Mouse (Mus musculus) MEL (cell line): ENCODE measurements around the gene Epn3. TPM values are rescaled to one million over a fixed set of nuclear protein-coding genes. Genes with fewer than 3 reads are reported as not detected.

Source experiments
- DNase-seq: peaks from one replicate; pipeline ENCODE4 v3.0.0; 2011; ENCODE audit warnings: low read depth, low spot score
- H3K27ac ChIP-seq: 2 replicates; pipeline ENCODE4 v1.5.1; 2012; ENCODE audit warnings: low read depth, mild to moderate bottlenecking, control low read depth, low read length, moderate library complexity; ENCODE audit not compliant: control insufficient read depth
- H3K27me3 ChIP-seq, 2 experiments: fragments of 150-350 bp in 1 of 2; sonication (generic) in 1 of 2; 2 replicates each; pipeline ENCODE4 v1.6.1; 2012; ENCODE audit warnings: low read length in 2 of 2, mild to moderate bottlenecking in 2 of 2, improper control_type of control experiment in 1 of 2, moderate library complexity in 1 of 2; ENCODE audit not compliant: insufficient read depth in 2 of 2, control insufficient read depth in 1 of 2
- H3K36me3 ChIP-seq, 2 experiments: 2 replicates each; pipeline ENCODE4 v1.6.1; 2012 to 2014; ENCODE audit warnings: low read length in 2 of 2, improper control_type of control experiment in 1 of 2, inconsistent platforms in 1 of 2, mild to moderate bottlenecking in 1 of 2; ENCODE audit not compliant: insufficient read depth in 2 of 2, control insufficient read depth in 1 of 2
- H3K4me1 ChIP-seq, 2 experiments: fragments of 150-350 bp in 1 of 2; sonication (generic) in 1 of 2; 2 replicates each; pipeline ENCODE4 v1.6.1; 2012; ENCODE audit warnings: low read length in 2 of 2, improper control_type of control experiment in 1 of 2, mild to moderate bottlenecking in 1 of 2; ENCODE audit not compliant: insufficient read depth in 2 of 2, control insufficient read depth in 1 of 2
- H3K4me3 ChIP-seq, 2 experiments: fragments of 150-350 bp in 1 of 2; sonication (generic) in 1 of 2; 2 replicates each; pipeline ENCODE4 v1.5.1; 2012; ENCODE audit warnings: low read depth in 2 of 2, low read length in 2 of 2, mild to moderate bottlenecking in 2 of 2, moderate library complexity in 2 of 2, control low read depth in 1 of 2, improper control_type of control experiment in 1 of 2; ENCODE audit not compliant: control insufficient read depth in 1 of 2, insufficient read depth in 1 of 2
- H3K79me2 ChIP-seq: 2 replicates; pipeline ENCODE4 v1.6.1; 2012; ENCODE audit warnings: mild to moderate bottlenecking, low read length, moderate library complexity; ENCODE audit not compliant: control insufficient read depth, poor library complexity, insufficient read depth
- H3K9ac ChIP-seq: 2 replicates; pipeline ENCODE4 v1.6.1; 2012; ENCODE audit warnings: low read depth, mild to moderate bottlenecking, control low read depth, low read length, moderate library complexity; ENCODE audit not compliant: control insufficient read depth, poor library complexity, severe bottlenecking
- H3K9me3 ChIP-seq: fragments of 150-350 bp; sonication (generic); replicated peaks from 2 replicates; pipeline ENCODE4 v1.6.1; 2012; ENCODE audit warnings: mild to moderate bottlenecking, low read length, improper control_type of control experiment, moderate library complexity; ENCODE audit not compliant: insufficient read depth
- BHLHE40 ChIP-seq: IDR thresholded peaks from 2 replicates; pipeline ENCODE4 v1.6.1; 2012; ENCODE audit warnings: low read depth, mild to moderate bottlenecking, inconsistent platforms, low read length, improper control_type of control experiment, borderline replicate concordance
- CHD1 ChIP-seq: IDR thresholded peaks from 2 replicates; pipeline ENCODE4 v1.6.1; 2012; ENCODE audit warnings: low read depth, mild to moderate bottlenecking, inconsistent platforms, low read length, improper control_type of control experiment
- CHD2 ChIP-seq: IDR thresholded peaks from 2 replicates; pipeline ENCODE4 v1.6.1; 2011; ENCODE audit warnings: low read length, improper control_type of control experiment
- CTCF ChIP-seq, 3 experiments: IDR thresholded peaks in 2 of 3; conservative IDR thresholded peaks in 1 of 3; 2 replicates each; pipeline ENCODE4 v1.5.1; 2011 to 2012; ENCODE audit warnings: low read length in 3 of 3, low read depth in 2 of 3, mild to moderate bottlenecking in 2 of 3, improper control_type of control experiment in 1 of 3, inconsistent platforms in 1 of 3, mixed read lengths in 1 of 3, moderate library complexity in 1 of 3; ENCODE audit not compliant: control insufficient read depth in 1 of 3, insufficient read depth in 1 of 3, poor library complexity in 1 of 3, severe bottlenecking in 1 of 3
- E2F4 ChIP-seq: IDR thresholded peaks from 2 replicates; pipeline ENCODE4 v1.6.1; 2011; ENCODE audit warnings: low read depth, low read length, improper control_type of control experiment, borderline replicate concordance
- ELF1 ChIP-seq: IDR thresholded peaks from 2 replicates; pipeline ENCODE4 v1.6.1; 2014; ENCODE audit warnings: low read depth, mild to moderate bottlenecking, inconsistent platforms, low read length, improper control_type of control experiment, moderate library complexity
- ETS1 ChIP-seq: IDR thresholded peaks from 2 replicates; pipeline ENCODE4 v1.6.1; 2012; ENCODE audit warnings: low read depth, mild to moderate bottlenecking, inconsistent platforms, low read length, improper control_type of control experiment, moderate library complexity
- GATA1 ChIP-seq: IDR thresholded peaks from 2 replicates; pipeline ENCODE4 v1.6.1; 2011; ENCODE audit warnings: low read depth, low read length, improper control_type of control experiment
- HCFC1 ChIP-seq: IDR thresholded peaks from 2 replicates; pipeline ENCODE4 v1.6.1; 2012; ENCODE audit warnings: low read depth, mild to moderate bottlenecking, inconsistent platforms, low read length, improper control_type of control experiment, moderate library complexity
- JUND ChIP-seq: IDR thresholded peaks from 2 replicates; pipeline ENCODE4 v1.6.1; 2011; ENCODE audit warnings: low read depth, mild to moderate bottlenecking, improper control_type of control experiment, low read length
- KAT2A ChIP-seq: conservative IDR thresholded peaks from 2 replicates; pipeline ENCODE4 v1.6.1; 2012; ENCODE audit warnings: low read depth, low read length, improper control_type of control experiment, inconsistent platforms
- MAZ ChIP-seq: IDR thresholded peaks from 2 replicates; pipeline ENCODE4 v1.6.1; 2012; ENCODE audit warnings: low read depth, mild to moderate bottlenecking, inconsistent platforms, low read length, improper control_type of control experiment
- MEF2A ChIP-seq: IDR thresholded peaks from 2 replicates; pipeline ENCODE4 v1.6.1; 2014; ENCODE audit warnings: low read depth, mild to moderate bottlenecking, inconsistent platforms, low read length, improper control_type of control experiment; ENCODE audit not compliant: poor library complexity, insufficient replicate concordance, severe bottlenecking; ENCODE audit errors: extremely low read depth
- MYC ChIP-seq: IDR thresholded peaks from 2 replicates; pipeline ENCODE4 v1.6.1; 2011; ENCODE audit warnings: low read depth, mild to moderate bottlenecking, low read length, improper control_type of control experiment, moderate library complexity
- NRF1 ChIP-seq: IDR thresholded peaks from 2 replicates; pipeline ENCODE4 v1.6.1; 2014; ENCODE audit warnings: low read depth, mild to moderate bottlenecking, inconsistent platforms, low read length, improper control_type of control experiment, moderate library complexity; ENCODE audit not compliant: poor library complexity, insufficient read depth, severe bottlenecking
- POLR2AphosphoS2 ChIP-seq: IDR thresholded peaks from 2 replicates; pipeline ENCODE4 v1.6.1; 2011; ENCODE audit warnings: low read length, improper control_type of control experiment
- POLR2AphosphoS5 ChIP-seq: IDR thresholded peaks from 2 replicates; pipeline ENCODE4 v1.6.1; 2012; ENCODE audit warnings: low read depth, borderline replicate concordance, mild to moderate bottlenecking, inconsistent platforms, low read length, moderate library complexity, mixed read lengths
- RCOR1 ChIP-seq: IDR thresholded peaks from 2 replicates; pipeline ENCODE4 v1.6.1; 2012; ENCODE audit warnings: low read depth, mild to moderate bottlenecking, inconsistent platforms, low read length, improper control_type of control experiment
- SIN3A ChIP-seq: IDR thresholded peaks from 2 replicates; pipeline ENCODE4 v1.6.1; 2012; ENCODE audit warnings: low read length, improper control_type of control experiment, inconsistent platforms
- SMC3 ChIP-seq: IDR thresholded peaks from 2 replicates; pipeline ENCODE4 v1.6.1; 2011; ENCODE audit warnings: low read depth, low read length, improper control_type of control experiment
- TBP ChIP-seq: IDR thresholded peaks from 2 replicates; pipeline ENCODE4 v1.8.0; 2011; ENCODE audit warnings: low read depth, low read length, improper control_type of control experiment
- UBTF ChIP-seq: IDR thresholded peaks from 2 replicates; pipeline ENCODE4 v1.6.1; 2012; ENCODE audit warnings: low read depth, mild to moderate bottlenecking, inconsistent platforms, low read length, improper control_type of control experiment, moderate library complexity, borderline replicate concordance; ENCODE audit not compliant: insufficient read depth
- ZC3H11A ChIP-seq: IDR thresholded peaks from 2 replicates; pipeline ENCODE4 v1.6.1; 2012; ENCODE audit warnings: low read depth, mild to moderate bottlenecking, inconsistent platforms, low read length, improper control_type of control experiment
- ZMIZ1 ChIP-seq: IDR thresholded peaks from 2 replicates; pipeline ENCODE4 v1.6.1; 2012; ENCODE audit warnings: low read depth, mild to moderate bottlenecking, inconsistent platforms, low read length, improper control_type of control experiment, moderate library complexity
- ZNF384 ChIP-seq: IDR thresholded peaks from 2 replicates; pipeline ENCODE4 v1.6.1; 2012; ENCODE audit warnings: low read depth, mild to moderate bottlenecking, inconsistent platforms, low read length, improper control_type of control experiment
- polyA plus RNA-seq, 2 experiments: library from polyadenylated mRNA; stranded (reverse) in 1 of 2; unstranded in 1 of 2; fragments of >175 nt in 1 of 2; fragments of >200 nt in 1 of 2; gene quantifications; 2 replicates each; pipeline versions ENCODE4 v1.2.1 to v1.2.4; 2012; ENCODE audit warnings: low replicate concordance in 2 of 2, low read depth in 1 of 2; ENCODE audit not compliant: insufficient read length in 2 of 2, insufficient read depth in 1 of 2, missing spikeins in 1 of 2
- total RNA-seq: library from RNA; depleted of rRNA; stranded (reverse); fragments of 300-350 nt; gene quantifications from 2 replicates; pipeline ENCODE4 v1.2.3, GENCODE M21; 2012

The Epn3 gene
- total and polyA plus RNA-seq, 3 experiments: not detected

DNA sequence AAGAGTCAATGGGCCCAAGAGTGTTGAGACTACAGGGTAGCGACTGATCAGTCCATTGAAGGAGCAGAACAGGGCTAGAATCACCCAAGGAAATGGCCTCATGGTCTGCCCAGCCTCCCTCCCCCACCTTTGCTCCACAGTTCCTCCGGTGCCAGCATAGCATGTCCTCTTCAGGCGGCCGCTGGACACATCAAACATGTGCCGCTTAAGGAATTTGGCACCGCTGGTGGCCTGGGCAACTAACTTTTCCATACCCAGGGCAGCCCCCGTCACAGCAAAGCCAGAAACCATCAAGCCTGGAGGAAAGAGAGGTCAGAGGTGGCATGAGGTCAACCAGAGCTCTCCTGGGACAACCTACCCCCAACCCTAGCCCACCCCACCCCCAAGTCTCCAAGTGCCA is 17.8 kb downstream of the Epn3 start:
- Histone ChIP-seq H3K27ac (no peak overlapping the region), H3K9me3 (no peaks in the 10 kb centered on the region), H3K27me3 (peaks cover 6 to 22% of the 10 kb centered on the region in 2 experiments; a peak in 3 of 4 replicates), H3K4me3 (no peak overlapping the region), H3K9ac (no peak overlapping the region), H3K36me3 (no peaks in the 10 kb centered on the region), H3K79me2 (no peaks in the 10 kb centered on the region), H3K4me1 (no peaks in the 10 kb centered on the region)
- no peak for DNase-seq
- TF ChIP-seq UBTF (no peak), CHD1 (no peak), ZMIZ1 (no peak), ELF1 (no peak), RCOR1 (no peak), MEF2A (no peak), CHD2 (no peak)

DNA sequence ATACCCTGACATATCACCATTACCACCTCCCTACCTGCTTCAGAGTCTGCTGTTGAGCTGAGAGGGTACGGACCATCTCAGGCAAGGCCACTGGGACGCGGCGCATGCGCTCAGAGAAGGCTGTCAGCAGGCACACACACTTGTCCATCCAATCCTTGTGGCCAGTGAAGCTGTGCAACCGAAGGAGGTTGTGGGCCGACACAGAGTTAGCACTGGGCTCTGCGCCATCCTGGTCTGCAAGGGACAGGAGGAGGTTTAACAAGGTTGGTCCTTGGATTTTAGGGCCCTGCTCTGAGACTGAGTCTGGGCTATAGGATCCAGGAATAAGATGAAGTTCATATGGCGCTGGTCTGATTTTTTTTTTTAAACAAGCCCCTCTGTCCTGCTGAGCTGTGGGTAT is 19.4 kb downstream of the Epn3 start:
- H3K27ac ChIP-seq: no peak overlapping the region
- H3K4me3 ChIP-seq: no peak overlapping the region
- H3K9ac ChIP-seq: no peak overlapping the region
- no peak for DNase-seq
- H3K36me3 ChIP-seq: no peaks in the 10 kb centered on the region
- H3K4me1 ChIP-seq: no peaks in the 10 kb centered on the region
- no peaks in the 10 kb centered on the region for H3K79me2 ChIP-seq
- peaks cover 8 to 20% of the 10 kb centered on the region in 2 experiments; a peak in 3 of 4 replicates for H3K27me3 ChIP-seq
- no peaks in the 10 kb centered on the region for H3K9me3 ChIP-seq
- TF ChIP-seq GATA1 (no peak), MEF2A (no peak), MYC (no peak), CTCF (IDR thresholded peaks at IDR 0.05 in 2 of 3, conservative IDR thresholded peaks at IDR 0.05 in 1 of 3; ENCODE audit: control insufficient read depth in 1 of 3, insufficient read depth in 1 of 3, low read depth in 2 of 3, low read length in 3 of 3, poor library complexity in 1 of 3, severe bottlenecking in 1 of 3) (no peak), ZC3H11A (no peak), JUND (no peak), ZNF384 (no peak), MAZ (no peak), RCOR1 (no peak), ELF1 (no peak), KAT2A (no peak)

DNA sequence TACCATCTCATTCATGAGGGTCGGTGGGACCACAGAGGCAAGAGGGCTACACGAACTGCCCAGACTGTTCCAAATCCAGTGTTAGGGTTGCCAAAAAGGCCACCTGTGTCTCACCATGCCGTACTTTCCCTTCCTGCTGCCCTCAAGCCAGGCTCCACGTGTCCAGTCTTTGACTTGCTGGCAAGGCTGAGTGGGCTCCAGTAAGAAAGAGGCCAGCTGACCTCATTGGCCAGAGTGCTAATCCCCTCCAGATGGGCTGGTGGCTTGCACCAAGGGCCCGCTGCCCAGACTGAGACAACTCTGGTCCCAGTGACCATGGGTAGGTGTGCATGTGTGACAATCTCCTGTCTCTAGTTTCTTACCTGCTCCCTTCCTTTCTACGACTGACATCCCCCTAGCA is 22.1 kb downstream of the Epn3 start:
- no peak overlapping the region for H3K27ac ChIP-seq
- no peaks in the 10 kb centered on the region for H3K79me2 ChIP-seq
- H3K4me3 ChIP-seq: no peak overlapping the region
- DNase-seq: no peak
- TF ChIP-seq MEF2A (no peak), ZNF384 (no peak), BHLHE40 (no peak), POLR2AphosphoS5 (no peak), NRF1 (no peak), KAT2A (no peak), TBP (no peak), ETS1 (no peak), MYC (no peak), SIN3A (no peak), E2F4 (no peak), HCFC1 (no peak), SMC3 (no peak), POLR2AphosphoS2 (no peak)
- TF ChIP-seq, all 39 proteins: peak for 0
- Histone ChIP-seq H3K9me3 (no peaks in the 10 kb centered on the region), H3K9ac (no peak overlapping the region), H3K27me3 (peaks cover 8 to 20% of the 10 kb centered on the region in 2 experiments; a peak in 3 of 4 replicates), H3K36me3 (no peaks in the 10 kb centered on the region), H3K4me1 (no peaks in the 10 kb centered on the region)
